Mouse (Mus musculus) megakaryocyte progenitor cell, adult 5-6 weeks (primary cell): Measurements from ENCODE around the gene Rhd. TPM values are rescaled to one million over a fixed set of nuclear protein-coding genes. Genes with fewer than 3 reads are reported as not detected.
"Not testable (repeated sequence)": the region's sequence is repeated elsewhere in the genome, so short reads cannot be mapped to it uniquely, and the experiment has no call there.

Experiments used
- ATAC-seq: replicated peaks from 2 replicates; pipeline ENCODE4 v1.8.0; 2016; ENCODE audit warnings: mild to moderate bottlenecking, moderate TSS enrichment, inconsistent platforms; ENCODE audit not compliant: poor library complexity
- total RNA-seq, 2 experiments: library from RNA; stranded (forward) in 1 of 2; stranded (reverse) in 1 of 2; fragments of 157-497, 149-512 nt in 1 of 2; fragments of 200-1000 nt in 1 of 2; gene quantifications; 2 replicates each; pipeline versions ENCODE4 v1.2.3 to v1.2.4; 2015 to 2017

Gene Rhd
- total RNA-seq, 2 experiments from 2014 or later, result 15.3 to 15.9 TPM

DNA sequence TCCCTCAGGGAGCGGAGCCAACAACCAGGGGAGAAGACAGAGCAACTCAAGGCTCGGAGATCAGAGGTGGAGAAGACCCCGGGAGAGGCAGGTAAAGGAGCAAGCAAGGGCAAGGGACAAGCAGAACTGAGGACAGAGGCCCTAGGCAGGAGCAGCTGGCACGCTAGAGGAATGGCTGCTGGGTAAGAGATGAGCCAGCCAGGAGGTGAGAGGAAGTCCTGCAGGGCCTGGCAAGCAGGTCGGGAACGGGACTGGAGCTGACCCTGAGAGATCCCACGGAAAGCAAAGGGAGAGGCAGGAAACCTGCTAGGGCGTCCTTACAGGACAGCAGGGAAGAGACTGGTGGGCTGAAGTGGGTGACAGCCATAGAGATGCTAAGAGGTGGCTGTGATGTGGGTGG lies 36.8 kb downstream of the Rhd start:
- no peak for ATAC-seq

DNA sequence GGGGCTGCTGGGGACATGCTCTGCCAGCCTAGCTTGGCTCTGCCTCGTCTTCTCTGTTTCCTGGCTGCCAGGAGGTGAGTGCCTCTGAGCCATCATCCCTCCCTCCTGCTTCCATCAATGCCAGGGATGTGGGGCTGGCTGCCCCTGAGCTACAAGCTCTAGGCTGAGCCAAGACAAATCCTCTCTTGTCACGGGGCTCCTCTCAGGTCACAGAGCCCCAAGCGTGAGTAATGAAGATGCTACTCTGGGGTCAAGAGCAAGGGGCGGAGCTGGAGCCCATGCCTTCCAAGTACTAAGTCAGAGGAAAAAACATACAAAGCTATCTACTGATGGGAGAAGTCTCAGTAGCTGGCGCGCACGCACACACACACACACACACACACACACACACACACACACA lies 38.7 kb downstream of the Rhd start:
- ATAC-seq, result no peak

DNA sequence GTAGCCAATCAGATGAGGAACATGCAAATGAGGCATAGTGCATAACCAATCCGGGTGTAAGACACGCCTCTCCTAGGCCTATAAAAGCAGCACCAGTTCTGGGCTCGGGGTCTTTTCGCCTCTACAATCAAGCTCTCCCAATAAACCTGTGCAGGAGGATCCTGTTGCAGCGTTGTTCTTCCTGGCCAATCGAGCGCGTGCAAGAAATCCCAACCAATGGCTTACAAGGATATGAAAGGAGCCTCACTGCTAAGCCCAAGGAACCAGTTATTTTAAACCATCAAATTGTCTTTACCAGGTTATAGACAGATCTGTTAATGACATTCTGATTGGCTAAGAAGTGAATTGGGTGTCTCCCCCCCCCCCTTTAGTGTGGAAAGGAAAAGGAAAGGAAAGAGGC lies 47.1 kb downstream of the Rhd start:
- ATAC-seq, result not testable (repeated sequence)

DNA sequence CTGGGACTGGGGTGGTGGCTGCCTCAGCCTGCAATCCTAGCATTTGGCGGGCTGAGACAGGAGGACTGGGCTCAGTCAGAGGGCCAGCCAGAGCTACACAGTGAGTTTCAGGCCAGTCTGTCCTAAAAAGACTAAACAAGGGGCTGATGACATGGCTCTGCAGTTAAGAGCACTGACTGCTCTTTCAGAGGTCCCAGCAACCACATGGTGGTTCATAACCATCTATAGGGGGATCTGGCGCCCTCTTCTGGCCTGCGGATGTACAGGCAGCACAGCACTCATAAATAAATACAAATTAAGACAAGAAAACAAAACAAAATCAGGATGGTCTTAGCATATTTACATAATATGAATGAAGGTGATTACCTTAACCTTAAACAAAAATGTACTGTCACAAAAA lies 49.1 kb downstream of the Rhd start:
- peak; percentile 38 for ATAC-seq

DNA sequence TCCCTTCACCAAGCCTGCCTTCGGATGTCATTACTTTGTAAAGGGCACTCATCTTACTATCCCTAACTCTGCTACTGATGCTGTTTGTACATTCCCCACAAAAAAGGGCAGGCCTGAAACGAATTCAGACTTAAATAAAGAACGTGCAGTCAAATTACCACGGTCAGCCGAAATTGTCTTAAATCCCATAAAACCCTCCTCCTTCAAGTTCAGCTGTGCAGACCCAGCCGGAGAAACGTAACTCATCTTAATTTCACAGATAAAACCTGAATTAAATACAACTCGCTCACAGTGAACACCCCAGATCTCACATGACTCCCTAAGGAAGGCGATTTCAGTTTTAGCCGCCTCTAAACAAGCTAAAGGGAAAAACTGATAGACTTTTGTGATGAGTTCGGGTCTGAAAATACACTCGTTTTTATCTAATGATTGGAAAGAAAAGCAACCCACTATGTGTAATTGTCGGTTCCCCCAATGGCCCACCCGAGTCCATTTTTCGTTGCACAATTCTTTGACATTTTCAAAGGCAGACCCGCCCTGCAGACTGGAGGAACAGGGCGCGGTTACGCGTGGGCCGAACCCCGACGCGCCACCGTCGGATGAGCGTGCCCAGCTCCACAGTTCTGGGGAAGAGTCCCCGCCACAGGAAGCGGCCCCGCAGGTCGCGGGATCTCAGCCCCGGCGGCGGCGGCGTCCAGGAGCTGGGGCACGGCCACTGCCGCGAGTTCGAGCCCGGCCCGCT lies 50.0 kb downstream of the Rhd start:
- no peak; the same call in 1 of the 2 replicates for ATAC-seq

DNA sequence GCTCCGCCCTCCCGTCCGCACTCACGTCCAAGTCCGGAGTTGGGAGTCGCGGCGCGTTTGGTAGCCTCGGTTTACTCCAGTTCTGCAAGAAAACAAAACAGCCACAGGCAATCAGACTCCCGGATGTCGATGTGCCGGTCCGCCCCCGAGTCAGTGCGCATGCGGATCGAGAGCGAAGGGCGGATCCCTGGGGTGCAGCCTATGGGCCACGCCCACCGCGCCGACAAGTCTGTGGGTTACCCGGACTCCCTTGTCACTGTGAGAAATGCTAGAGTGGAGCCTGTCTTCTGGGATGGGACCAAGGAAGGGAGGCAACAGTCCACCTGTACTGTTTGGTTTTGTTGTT lies 50.5 kb downstream of the Rhd start, which contains the start of gene Tmem50a:
Tmem50a (minus strand) TSS at position 161 of the 346 bp plus-strand sequence.
- ATAC-seq, result peak; percentile 80

DNA sequence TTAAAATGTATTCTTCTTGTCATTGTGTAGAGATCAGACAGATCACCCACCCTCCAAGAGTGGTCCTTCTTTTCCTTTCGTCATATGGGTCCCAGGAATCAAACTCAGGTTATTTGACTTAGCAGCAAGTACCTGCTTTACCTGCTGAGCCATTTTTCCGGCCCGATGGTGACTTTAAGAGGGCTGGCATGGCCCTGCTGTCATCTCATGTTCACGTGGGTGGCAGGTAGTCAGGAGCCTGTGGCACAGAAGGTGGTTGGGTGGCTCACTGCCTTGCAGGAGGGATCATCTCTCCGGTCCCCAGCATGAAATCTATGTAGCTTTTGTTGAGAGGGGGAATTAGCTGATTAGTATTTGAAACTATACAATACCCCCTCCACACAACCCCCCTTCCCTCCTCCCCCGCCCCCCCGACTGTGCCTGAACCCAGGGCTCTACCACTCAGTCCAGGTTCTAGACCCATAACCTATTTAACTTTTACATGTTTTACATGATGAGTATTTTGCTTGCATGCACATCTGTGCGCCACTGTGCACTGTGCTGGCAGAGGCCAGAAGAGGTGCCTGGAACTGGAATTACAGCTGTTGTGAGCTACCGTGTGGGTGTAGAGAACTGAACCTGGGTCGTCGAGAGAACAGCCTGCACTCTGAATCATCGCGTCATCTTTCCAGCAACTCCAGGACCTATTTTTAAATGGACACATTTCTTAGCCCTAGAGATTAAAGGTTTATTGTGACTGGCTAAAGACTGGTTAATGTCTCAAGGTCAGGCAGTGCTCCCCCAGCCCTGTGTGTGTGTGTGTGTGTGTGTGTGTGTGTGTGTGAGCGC lies 51.1 kb downstream of the Rhd start:
- ATAC-seq, result no peak

DNA sequence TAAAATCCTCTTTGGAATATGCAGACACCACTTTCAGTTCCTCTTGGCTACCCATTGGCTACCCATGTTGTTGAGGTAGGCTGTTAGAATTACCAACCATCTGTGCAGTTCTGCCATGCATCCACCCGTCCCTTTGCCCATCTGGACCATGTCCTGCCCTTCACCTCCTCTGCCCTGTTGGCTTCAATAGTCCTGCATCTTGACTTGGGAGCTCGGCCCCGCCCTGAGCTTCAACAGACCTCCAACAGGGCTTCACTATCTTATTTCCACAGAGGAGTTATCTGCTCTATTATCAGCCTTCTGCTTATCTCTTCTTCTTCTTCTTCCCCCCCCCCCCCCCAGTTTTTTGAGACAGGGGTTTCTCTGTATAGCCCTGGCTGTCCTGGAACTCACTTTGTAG lies 52.9 kb downstream of the Rhd start:
- ATAC-seq, result peak; percentile 22

DNA sequence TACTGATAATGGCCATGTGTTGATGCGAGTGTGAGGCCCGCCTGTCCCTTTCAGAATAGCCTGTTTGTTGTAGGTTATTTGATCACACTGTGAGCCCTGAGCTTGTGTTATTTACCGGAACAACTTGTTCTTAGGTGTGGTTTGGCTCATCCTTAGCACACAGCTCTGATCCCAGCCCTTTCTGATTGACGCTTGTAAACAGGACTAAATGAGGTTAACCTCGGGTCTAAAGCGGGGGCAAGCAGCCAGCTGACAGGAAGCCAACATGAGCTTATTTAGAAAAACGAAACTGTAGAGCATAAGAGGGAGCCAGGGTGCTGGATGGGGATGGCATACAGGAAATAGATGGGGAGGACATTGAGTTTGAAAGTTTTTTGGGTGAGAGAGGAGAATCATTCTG lies 54.0 kb downstream of the Rhd start:
- no peak for ATAC-seq

DNA sequence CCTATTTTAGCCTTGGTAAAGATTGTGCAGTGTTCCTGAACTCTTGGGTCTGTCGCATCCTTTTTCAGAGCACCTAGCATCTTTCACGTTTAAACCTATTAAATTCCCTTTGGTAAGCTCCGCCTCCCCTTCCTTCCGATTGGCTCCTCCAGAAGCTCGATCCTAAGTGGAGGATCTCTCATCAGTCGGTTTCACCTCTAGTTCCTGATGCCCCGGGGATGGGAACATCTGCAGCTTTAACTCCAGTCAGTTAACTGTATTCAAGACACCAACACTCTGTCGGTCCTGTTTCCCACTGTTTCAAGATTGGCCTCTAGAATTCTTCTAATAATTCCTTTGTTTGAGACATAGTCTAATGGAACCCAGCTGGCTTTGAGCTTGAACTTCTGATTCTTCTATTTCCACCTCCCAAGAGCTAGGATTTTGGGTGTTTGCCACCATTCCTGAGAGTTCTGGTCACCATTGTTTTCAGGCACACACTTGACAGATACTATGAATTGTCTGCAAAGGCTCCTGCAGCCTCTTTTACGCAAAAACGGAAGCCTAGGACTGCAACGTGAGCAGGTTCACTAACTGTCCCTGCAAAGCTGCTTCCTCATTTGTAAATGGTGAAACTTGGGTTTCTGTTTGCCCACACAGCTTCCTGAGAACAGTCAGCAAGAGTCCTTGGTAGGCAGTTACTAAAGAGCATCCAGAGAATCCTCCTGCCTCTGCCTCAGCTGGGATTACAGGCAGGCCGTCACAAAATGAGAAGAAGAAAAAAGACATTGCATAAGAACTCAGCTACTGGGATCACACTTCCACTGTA lies 55.6 kb downstream of the Rhd start:
- peak; percentile 28 for ATAC-seq

DNA sequence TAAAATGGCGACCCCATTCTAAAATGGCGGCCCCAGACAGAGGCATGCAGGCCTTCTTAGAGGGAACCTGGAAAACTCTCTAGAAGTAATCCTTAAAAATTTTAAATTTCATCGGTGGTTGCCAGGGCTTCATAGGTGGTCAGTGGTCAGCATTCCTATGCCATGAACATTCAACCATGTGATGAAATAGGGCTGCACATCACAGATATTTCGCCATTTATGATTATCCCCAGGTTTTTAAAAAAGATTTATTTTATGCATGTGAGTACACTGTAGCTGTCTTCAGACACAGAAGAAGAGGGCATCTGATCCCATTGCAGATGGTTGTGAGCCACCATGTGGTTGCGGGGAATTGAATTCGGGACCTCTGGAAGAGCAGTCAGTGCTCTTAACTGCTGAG lies 56.3 kb downstream of the Rhd start:
- ATAC-seq, result no peak

DNA sequence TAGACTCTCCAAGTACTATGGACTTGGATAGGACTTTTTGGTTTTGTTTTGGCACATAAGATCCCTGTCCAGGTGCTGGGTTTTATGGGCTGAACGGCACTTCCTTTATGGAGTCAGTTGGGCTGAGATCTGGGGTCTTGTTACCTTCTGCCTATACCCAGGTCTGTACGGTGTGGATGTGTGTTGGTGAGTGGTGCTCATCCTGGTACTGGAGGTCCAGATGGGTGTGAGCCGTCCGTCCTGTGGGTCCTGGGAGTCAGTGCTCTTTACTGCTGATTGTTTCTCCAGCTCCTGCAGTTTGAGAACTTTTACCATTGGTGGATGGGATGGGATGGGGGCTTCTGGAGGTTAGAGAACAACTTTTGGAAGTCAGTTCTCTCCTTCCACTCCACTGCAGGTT lies 57.4 kb downstream of the Rhd start:
- no peak for ATAC-seq

DNA sequence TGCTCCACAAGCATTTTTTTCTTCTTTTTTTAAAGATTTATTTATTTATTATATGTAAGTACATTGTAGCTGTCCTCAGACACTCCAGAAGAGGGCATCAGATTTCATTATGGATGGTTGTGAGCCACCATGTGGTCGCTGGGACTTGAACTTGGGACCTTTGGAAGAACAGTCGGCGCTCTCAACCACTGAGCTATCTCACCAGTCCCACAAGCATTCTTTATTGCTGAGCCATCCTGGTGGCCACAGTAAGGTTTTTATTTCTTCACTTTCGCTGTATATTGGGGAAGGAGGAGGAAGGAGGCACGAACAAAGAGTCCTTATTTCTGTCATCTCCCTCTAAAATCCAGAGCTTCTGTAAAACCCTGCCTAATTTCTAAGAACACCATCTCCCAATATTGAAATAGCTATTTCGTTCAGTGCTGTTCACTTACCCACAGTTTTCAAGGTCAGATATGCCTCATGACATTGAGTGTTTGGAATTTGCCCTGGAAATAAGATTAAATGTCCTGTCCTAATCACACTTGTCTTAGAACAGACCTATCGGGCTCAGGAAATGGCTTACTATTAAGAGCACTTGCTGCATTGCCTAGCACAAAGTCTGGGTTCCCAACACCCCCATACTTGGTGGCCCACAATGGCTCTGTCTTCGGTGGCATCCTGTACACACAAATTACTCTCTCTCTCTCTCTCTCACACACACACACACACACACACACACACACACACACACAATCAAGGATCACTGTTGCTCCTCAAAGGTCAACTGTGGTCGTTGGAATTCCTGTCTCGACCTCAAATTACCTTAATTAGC lies 58.0 kb downstream of the Rhd start:
- no peak for ATAC-seq

DNA sequence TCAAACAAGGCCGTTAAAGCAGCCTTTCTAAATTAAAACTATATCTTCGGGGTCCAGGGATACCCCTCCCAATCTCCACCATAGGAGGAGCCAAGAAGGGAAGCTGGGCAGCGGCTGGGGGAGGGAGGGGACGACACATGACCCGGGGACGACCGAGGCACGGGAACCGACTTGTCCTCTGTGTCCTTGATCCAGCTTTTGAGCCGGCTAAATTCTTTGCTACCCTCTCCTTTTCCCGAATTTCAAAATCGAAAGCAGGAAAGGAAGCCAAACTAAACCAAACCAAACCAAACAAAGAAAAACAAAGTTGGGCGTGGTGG lies 58.5 kb downstream of the Rhd start:
- no peak for ATAC-seq

DNA sequence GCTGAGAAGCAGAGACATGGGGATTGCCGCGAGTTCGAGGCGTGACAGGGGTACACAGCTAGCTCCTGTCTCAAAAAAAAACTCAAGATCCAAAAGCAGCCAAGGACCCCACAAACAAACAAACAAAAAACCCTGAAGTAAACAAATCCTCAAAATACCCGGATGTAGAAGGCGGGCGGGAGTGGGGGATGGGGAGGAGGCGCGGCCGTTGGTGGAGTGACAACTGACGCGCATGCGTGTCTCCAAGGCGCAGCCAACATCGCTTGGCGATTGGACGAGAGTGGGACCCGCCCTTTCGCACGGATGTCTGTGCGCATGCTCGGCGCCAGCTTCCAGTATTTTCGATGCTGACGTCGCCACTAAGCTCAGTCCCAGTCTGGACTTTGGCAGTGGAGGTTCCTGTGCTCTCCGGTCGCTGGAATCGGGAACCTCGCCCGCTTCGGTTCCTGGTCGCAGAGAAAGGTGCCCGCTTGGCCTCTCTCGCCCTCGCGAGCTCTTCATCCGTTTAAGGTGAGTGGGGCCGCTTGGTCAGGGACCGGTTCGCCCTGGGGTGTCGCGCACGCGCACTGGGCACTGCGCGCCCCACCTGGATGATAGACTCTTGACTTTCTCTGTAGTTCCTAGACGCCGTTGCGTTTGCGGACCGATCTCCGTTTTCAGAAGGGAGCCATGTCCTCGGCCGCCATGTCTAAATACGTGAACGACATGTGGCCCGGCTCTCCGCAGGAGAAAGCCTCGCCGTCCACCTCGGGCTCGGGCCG lies 59.1 kb downstream of the Rhd start, which contains the start of gene Rsrp1:
Rsrp1 (plus strand) TSS at position 335 of the 761 bp plus-strand sequence.
- peak; percentile 63 for ATAC-seq

DNA sequence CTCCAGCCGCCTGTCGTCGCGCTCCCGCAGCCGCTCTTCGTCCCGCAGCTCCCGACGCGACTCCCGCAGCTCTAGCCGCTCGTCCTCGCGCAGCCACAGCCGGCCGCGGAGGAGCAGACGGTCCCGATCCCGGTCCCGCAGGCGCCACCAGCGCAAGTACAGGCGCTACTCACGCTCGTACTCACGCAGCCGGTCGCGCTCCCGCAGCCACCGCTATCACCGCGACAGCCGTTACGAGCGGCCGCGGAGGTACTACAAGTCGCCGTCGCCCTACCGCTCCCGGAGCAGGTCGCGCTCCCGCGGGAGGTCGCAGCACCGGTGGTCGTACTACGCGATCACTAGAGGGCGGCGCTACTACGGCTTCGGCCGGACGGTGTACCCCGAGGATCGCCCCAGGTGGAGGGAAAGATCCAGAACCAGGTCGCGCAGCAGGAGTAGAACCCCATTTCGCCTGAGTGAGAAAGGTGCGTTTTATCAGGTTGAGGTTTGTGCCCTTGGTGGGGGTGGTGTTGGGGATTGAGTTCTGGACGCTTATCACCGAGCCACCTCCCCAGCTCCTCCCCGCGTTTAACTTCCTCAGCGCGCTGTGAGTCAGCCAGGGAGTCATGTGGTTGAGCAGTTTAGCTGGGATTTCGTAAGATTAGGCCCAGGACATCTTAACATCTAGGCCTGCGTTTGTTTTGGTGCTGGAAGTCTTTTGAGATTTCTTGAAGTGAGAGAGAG lies 59.8 kb downstream of the Rhd start:
- ATAC-seq, result peak; percentile 53

DNA sequence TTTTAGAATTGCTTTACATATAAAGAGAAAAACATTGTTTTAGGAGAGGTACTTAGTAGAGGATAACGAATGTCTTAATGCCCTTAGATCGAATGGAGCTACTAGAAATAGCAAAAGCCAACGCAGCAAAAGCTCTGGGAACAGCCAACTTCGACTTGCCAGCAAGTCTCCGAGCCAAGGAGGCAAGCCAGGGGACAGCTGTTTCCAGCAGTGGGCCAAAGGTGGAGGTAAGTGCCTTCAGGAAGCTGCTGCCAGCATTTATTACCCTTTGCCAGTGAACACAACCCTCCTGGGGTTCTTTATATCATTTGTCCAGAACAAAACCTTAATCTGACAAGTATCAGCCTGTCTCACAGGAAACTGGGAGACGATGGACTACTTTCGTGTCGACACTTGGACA lies 60.9 kb downstream of the Rhd start:
- no peak for ATAC-seq

DNA sequence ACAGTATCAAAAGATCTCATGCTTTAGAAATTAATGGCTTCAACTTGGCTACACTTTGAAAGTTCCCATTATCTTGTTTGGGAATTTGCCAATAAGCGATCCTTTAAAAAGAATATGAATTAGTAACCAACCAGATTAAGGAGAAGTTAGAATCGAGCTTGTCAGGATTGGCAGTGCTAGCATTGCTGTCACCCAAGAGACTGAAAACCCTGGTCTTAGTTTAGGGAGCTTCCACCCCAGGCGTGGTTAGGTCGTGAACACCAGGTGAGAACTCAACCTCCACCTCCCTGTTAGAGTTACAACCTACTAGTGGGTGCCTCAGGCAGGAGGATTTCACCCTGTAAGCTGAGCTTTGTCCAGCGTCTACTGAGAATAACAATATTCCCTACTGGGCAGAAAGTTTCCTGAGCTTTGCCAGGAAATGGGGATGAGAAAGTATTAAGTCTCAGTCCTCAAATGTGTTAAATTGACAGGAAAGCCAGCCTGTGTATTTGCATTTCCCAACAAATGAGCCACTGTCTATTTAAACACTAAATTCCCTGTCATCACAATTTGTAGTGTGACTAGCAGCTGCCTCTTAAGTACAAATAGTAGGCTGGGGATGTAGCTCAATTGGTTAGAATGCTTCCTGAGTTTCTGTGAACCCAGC lies 63.6 kb downstream of the Rhd start:
- no peak for ATAC-seq

DNA sequence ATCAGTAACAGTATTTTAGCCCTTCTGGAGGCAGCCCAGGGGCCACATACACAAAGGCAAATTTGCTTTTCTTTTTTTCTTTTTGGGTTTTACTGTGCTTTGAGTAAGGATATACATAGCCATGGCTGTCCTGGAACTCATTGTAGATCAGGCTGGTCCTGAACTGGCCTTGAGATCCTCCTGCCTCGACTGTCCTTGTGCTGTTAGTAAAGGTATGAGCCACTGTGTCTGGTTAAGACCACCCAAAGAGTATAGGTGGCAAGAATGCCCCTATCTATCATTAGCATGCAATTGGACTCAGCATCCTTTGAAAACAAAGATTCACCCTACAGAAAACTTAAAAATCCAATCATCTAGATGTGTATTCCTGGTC lies 64.1 kb downstream of the Rhd start:
- ATAC-seq, result no peak
